Mouse (Mus musculus): ENCODE results near the gene Htr7.

DNA sequence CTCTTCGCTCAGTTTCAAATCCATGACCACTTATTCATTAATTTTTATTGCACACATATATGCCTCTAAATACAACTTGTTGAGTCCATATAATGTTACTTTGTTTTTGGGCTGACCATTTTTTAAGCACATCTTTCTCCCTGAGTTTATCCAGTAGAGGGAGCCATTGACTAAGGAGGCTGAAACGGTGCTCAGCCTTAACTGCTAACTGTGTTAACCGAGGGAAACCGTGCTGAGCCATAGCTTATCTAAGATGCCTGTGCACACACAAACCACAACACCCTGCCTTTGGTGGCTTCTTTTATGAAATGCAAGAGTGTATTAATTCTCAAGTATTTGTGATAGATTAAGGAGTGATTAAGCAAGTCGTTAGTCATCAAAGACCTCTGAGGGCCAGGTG is 33.5 kb upstream of the Htr7 start:
- TF ChIP-seq POLR2A (IDR thresholded peaks at IDR 0.05; ENCODE audit: low read depth, low read length) (no peak), CTCF (conservative IDR thresholded peaks at IDR 0.05; ENCODE audit: insufficient read depth, insufficient read length, low read depth, low read length) (peak; percentile 50)
